Mouse (Mus musculus): ENCODE results near the gene Lbx1. TPM values are rescaled to one million over a fixed set of nuclear protein-coding genes. Genes with fewer than 3 reads are reported as not detected.

The Lbx1 gene
- polyA plus RNA-seq, 1 experiment: 0.09 TPM

- WGBS: 13% methylated on average over 17 of the region's 17 CpGs
- Histone ChIP-seq H3K4me1 (ENCODE audit: control insufficient read depth, insufficient read depth, low read length) (no peaks in the 10 kb centered on the region; the same call in 1 of the 2 replicates), H3K4me3 (replicated peaks; ENCODE audit: extremely low read depth, low read depth, low read length) (no peak overlapping the region)
- no peak for TF ChIP-seq POLR2A (IDR thresholded peaks at IDR 0.05; ENCODE audit: borderline replicate concordance, extremely low read depth, low read depth, low read length)
- TF ChIP-seq CTCF (IDR thresholded peaks at IDR 0.05; ENCODE audit: insufficient read depth, low read length): no peak
- DNase-seq: no peak
These were observed 13.3 kb downstream of the Lbx1 start for GRCm38 (mm10) chr19:45222141-45222782.

GRCm38 (mm10) chr19:45221458-45221783 lies 14.2 kb downstream of the Lbx1 start:
- DNase-seq: no peak
- no peak overlapping the region for H3K4me3 ChIP-seq (replicated peaks; ENCODE audit: extremely low read depth, low read depth, low read length)
- 5% methylated on average over 9 of the region's 9 CpGs for WGBS
- no peaks in the 10 kb centered on the region; the same call in 1 of the 2 replicates for H3K4me1 ChIP-seq (ENCODE audit: control insufficient read depth, insufficient read depth, low read length)
- TF ChIP-seq CTCF (IDR thresholded peaks at IDR 0.05; ENCODE audit: insufficient read depth, low read length): no peak
- TF ChIP-seq POLR2A (IDR thresholded peaks at IDR 0.05; ENCODE audit: borderline replicate concordance, extremely low read depth, low read depth, low read length): no peak

GRCm38 (mm10) chr19:45220593-45221457 lies 14.8 kb downstream of the Lbx1 start:
- Histone ChIP-seq H3K4me1 (ENCODE audit: control insufficient read depth, insufficient read depth, low read length) (no peaks in the 10 kb centered on the region; the same call in 1 of the 2 replicates), H3K4me3 (replicated peaks; ENCODE audit: extremely low read depth, low read depth, low read length) (no peak overlapping the region)
- DNase-seq: no peak
- TF ChIP-seq POLR2A (IDR thresholded peaks at IDR 0.05; ENCODE audit: borderline replicate concordance, extremely low read depth, low read depth, low read length): no peak
- peak; percentile 98 for TF ChIP-seq CTCF (IDR thresholded peaks at IDR 0.05; ENCODE audit: insufficient read depth, low read length)
- 1% methylated on average over 29 of the region's 29 CpGs for WGBS

- no peak overlapping the region for H3K4me3 ChIP-seq (replicated peaks; ENCODE audit: extremely low read depth, low read depth, low read length)
- no peak for TF ChIP-seq POLR2A (IDR thresholded peaks at IDR 0.05; ENCODE audit: borderline replicate concordance, extremely low read depth, low read depth, low read length)
- TF ChIP-seq CTCF (IDR thresholded peaks at IDR 0.05; ENCODE audit: insufficient read depth, low read length): peak; percentile 60
- WGBS: 6% methylated on average over 9 of the region's 9 CpGs
- DNase-seq: no peak
- no peaks in the 10 kb centered on the region; the same call in 1 of the 2 replicates for H3K4me1 ChIP-seq (ENCODE audit: control insufficient read depth, insufficient read depth, low read length)
These were observed 19.4 kb downstream of the Lbx1 start for GRCm38 (mm10) chr19:45216240-45216639.

- DNase-seq: no peak
- WGBS: 74% methylated on average over 4 of the region's 4 CpGs
- H3K4me1 ChIP-seq (ENCODE audit: control insufficient read depth, insufficient read depth, low read length): no peaks in the 10 kb centered on the region
- TF ChIP-seq CTCF (IDR thresholded peaks at IDR 0.05; ENCODE audit: insufficient read depth, low read length) (no peak), POLR2A (IDR thresholded peaks at IDR 0.05; ENCODE audit: borderline replicate concordance, extremely low read depth, low read depth, low read length) (no peak)
- H3K4me3 ChIP-seq (replicated peaks; ENCODE audit: extremely low read depth, low read depth, low read length): no peak overlapping the region
These were observed 20.2 kb downstream of the Lbx1 start for GRCm38 (mm10) chr19:45215431-45215830.

- DNase-seq: no peak
- WGBS: 54% methylated on average over 14 of the region's 14 CpGs
- no peak overlapping the region for H3K4me3 ChIP-seq (replicated peaks; ENCODE audit: extremely low read depth, low read depth, low read length)
- no peak for TF ChIP-seq POLR2A (IDR thresholded peaks at IDR 0.05; ENCODE audit: borderline replicate concordance, extremely low read depth, low read depth, low read length)
- no peak for TF ChIP-seq CTCF (IDR thresholded peaks at IDR 0.05; ENCODE audit: insufficient read depth, low read length)
- peaks cover 5% of the 10 kb centered on the region; the same call in 1 of the 2 replicates for H3K4me1 ChIP-seq (ENCODE audit: control insufficient read depth, insufficient read depth, low read length)
These were observed 25.7 kb downstream of the Lbx1 start for GRCm38 (mm10) chr19:45209776-45210422.

GRCm38 (mm10) chr19:45209191-45209590 lies 26.4 kb downstream of the Lbx1 start:
- no peak for TF ChIP-seq POLR2A (IDR thresholded peaks at IDR 0.05; ENCODE audit: borderline replicate concordance, extremely low read depth, low read depth, low read length)
- TF ChIP-seq CTCF (IDR thresholded peaks at IDR 0.05; ENCODE audit: insufficient read depth, low read length): no peak
- Histone ChIP-seq H3K4me3 (replicated peaks; ENCODE audit: extremely low read depth, low read depth, low read length) (no peak overlapping the region), H3K4me1 (ENCODE audit: control insufficient read depth, insufficient read depth, low read length) (peaks cover 5% of the 10 kb centered on the region; the same call in 1 of the 2 replicates)
- 91% methylated on average over 1 of the region's 1 CpGs for WGBS
- DNase-seq: no peak

- Histone ChIP-seq H3K4me3 (replicated peaks; ENCODE audit: extremely low read depth, low read depth, low read length) (no peak overlapping the region), H3K4me1 (ENCODE audit: control insufficient read depth, insufficient read depth, low read length) (peaks cover 5% of the 10 kb centered on the region; the same call in 1 of the 2 replicates)
- 24% methylated on average over 22 of the region's 22 CpGs for WGBS
- no peak for DNase-seq
- TF ChIP-seq POLR2A (IDR thresholded peaks at IDR 0.05; ENCODE audit: borderline replicate concordance, extremely low read depth, low read depth, low read length) (no peak), CTCF (IDR thresholded peaks at IDR 0.05; ENCODE audit: insufficient read depth, low read length) (no peak)
These were observed 27.1 kb downstream of the Lbx1 start for GRCm38 (mm10) chr19:45208438-45209060.

Measured in lung, adult 2 months (tissue).